Mouse (Mus musculus): ENCODE data around the gene Txndc2. TPM values are rescaled to one million over a fixed set of nuclear protein-coding genes. Genes with fewer than 3 reads are reported as not detected.
A peak's percentile ranks its signal among the peaks of the same experiment; 100 is the strongest.

Txndc2 gene
- polyA plus RNA-seq, 1 experiment from 2014 or later, result 0.16 TPM

DNA sequence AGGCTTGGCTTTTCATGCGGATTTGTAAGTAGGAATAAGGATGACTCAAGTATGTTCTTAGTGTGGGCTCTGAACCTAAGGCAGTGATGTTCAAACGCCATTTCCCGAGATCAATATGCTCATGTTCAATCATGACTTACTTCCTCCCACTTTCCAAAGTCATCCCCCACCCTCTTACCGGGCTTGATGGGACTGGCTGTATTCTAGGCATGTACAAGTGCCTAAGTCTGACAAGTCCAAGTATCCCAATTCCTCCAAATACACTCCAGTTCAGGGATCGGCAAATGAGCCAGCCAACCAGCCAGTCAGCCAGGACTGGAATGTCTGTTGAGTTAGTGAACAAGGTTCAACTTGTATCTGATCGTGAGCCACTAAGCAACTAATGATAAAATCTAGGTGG, 15.7 kb downstream of the Txndc2 start:
- no peak for TF ChIP-seq CTCF (IDR thresholded peaks at IDR 0.05; ENCODE audit: low read depth)
- no peaks in the 10 kb centered on the region for H3K27me3 ChIP-seq (ENCODE audit: insufficient read depth, low read length)
- 79% methylated on average over 6 of the region's 6 CpGs for WGBS
- no peak overlapping the region for H3K27ac ChIP-seq (ENCODE audit: low read depth)
- 0 out of 2 replicates have a peak, but pooled peaks cover 6% of the 10 kb centered on the region for H3K9me3 ChIP-seq (ENCODE audit: low read depth, low read length)
- no peak for ATAC-seq (ENCODE audit: insufficient read depth)
- H3K4me2 ChIP-seq, result no peak overlapping the region
- no peaks in the 10 kb centered on the region for H3K4me1 ChIP-seq (ENCODE audit: insufficient read depth)
- no peak overlapping the region for H3K4me3 ChIP-seq (ENCODE audit: low read depth, low read length)
- DNase-seq, result no peak
- no peak overlapping the region for H3K9ac ChIP-seq
- no peaks in the 10 kb centered on the region for H3K36me3 ChIP-seq (ENCODE audit: insufficient read depth)

DNA sequence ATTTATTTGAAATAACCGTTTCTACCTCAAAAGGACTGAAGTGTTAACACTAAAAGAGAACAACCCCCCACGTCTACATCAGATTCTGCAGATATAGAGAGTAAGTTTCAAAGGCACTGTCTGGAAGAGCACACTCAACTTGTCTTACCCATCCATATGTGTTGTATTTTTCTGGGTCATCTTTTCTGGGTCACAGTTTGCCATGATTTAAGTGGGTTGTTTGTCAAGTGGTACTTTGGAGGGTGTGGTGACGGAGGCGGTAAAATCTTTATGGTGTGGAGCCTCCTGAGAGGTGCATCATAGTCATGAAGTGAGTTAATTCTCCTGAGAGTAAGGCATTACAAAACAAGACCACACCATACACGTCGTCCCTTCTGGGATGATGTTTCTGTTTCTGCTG, 16.4 kb downstream of the Txndc2 start:
- Histone ChIP-seq H3K4me3 (ENCODE audit: low read depth, low read length) (no peak overlapping the region), H3K9me3 (ENCODE audit: low read depth, low read length) (0 out of 2 replicates have a peak, but pooled peaks cover 6% of the 10 kb centered on the region), H3K4me2 (no peak overlapping the region), H3K9ac (no peak overlapping the region), H3K27ac (ENCODE audit: low read depth) (no peak overlapping the region), H3K36me3 (ENCODE audit: insufficient read depth) (no peaks in the 10 kb centered on the region), H3K4me1 (ENCODE audit: insufficient read depth) (no peaks in the 10 kb centered on the region), H3K27me3 (ENCODE audit: insufficient read depth, low read length) (no peaks in the 10 kb centered on the region)
- DNase-seq (no peak), ATAC-seq (ENCODE audit: insufficient read depth) (no peak)
- no peak for TF ChIP-seq CTCF (IDR thresholded peaks at IDR 0.05; ENCODE audit: low read depth)
- 85% methylated on average over 6 of the region's 6 CpGs for WGBS

DNA sequence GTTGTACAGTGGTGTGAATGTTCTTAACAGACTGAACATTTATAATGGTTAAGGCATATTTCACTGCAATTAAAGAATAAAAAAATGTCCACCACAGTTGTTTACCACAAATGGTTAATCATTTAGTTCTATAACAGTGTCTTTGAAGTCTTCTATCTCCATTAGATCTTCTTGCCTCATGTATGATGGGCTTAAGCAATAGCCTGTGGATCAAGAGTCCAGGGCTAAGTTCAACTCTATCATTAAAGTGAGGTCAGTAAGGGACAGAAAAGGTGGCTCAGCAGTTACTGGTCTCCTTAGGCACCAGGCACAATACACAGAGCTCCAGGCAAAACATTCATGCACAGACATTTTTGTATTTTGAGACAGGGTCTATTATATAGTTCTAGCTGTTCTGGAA, 18.8 kb downstream of the Txndc2 start:
- no peak for DNase-seq
- no peak for ATAC-seq (ENCODE audit: insufficient read depth)
- H3K4me1 ChIP-seq (ENCODE audit: insufficient read depth), result no peaks in the 10 kb centered on the region

DNA sequence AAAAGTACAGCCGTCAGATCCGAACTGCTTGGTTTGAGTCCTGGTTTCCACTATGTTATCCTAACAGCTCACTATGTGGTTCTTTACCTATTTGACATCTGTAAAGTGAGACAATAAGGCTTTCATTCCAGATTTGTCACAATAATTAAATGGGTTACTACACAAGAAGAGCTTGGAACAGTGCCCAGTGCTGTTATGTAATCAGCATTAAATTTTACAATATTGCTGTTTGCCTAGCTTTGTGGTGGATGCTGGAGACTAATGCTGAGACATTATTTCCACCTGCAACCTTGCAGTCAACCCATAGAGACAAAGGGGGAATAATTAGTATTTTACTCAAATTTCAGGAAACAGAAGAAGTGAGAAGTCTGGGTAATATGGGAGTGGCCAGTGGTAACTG, 23.5 kb downstream of the Txndc2 start:
- WGBS, result 82% methylated on average over 2 of the region's 2 CpGs
- TF ChIP-seq CTCF (IDR thresholded peaks at IDR 0.05; ENCODE audit: low read depth), result no peak
- DNase-seq (peak; percentile 68), ATAC-seq (ENCODE audit: insufficient read depth) (no peak)
- H3K27ac ChIP-seq (ENCODE audit: low read depth), result no peak overlapping the region
- H3K4me3 ChIP-seq (ENCODE audit: low read depth, low read length), result no peak overlapping the region
- no peaks in the 10 kb centered on the region for H3K4me1 ChIP-seq (ENCODE audit: insufficient read depth)
- H3K9ac ChIP-seq, result no peak overlapping the region
- H3K9me3 ChIP-seq (ENCODE audit: low read depth, low read length), result no peaks in the 10 kb centered on the region
- no peak overlapping the region for H3K4me2 ChIP-seq
- no peaks in the 10 kb centered on the region for H3K27me3 ChIP-seq (ENCODE audit: insufficient read depth, low read length)
- H3K36me3 ChIP-seq (ENCODE audit: insufficient read depth), result no peaks in the 10 kb centered on the region

More for the DNA sequence above, 18.8 kb downstream of the Txndc2 start:
- H3K4me3 ChIP-seq (ENCODE audit: low read depth, low read length), result no peak overlapping the region
- no peak for TF ChIP-seq CTCF (IDR thresholded peaks at IDR 0.05; ENCODE audit: low read depth)
- no peak overlapping the region for H3K27ac ChIP-seq (ENCODE audit: low read depth)
- no peak overlapping the region for H3K9ac ChIP-seq
- H3K27me3 ChIP-seq (ENCODE audit: insufficient read depth, low read length), result no peaks in the 10 kb centered on the region
- H3K36me3 ChIP-seq (ENCODE audit: insufficient read depth), result no peaks in the 10 kb centered on the region
- no peak overlapping the region for H3K4me2 ChIP-seq
- 0 out of 2 replicates have a peak, but pooled peaks cover 6% of the 10 kb centered on the region for H3K9me3 ChIP-seq (ENCODE audit: low read depth, low read length)

DNA sequence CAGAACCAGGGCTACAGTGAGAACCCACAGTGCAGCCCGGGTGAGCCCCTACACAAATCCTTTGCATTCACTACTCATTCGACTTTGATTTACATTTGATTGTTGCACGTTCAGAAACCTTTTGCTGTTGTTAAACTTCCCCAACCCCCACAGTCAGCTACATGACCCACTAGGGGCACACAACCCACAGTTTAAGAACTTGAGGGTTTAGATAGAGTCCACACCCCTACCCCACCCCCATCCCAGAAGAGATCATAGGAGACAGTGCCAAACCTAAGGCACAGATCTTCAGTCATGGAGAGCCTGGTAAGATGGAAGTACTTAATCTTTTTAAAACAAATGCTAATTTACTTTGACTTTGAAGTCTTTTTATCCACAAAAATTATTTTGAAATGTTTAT, 26.3 kb downstream of the Txndc2 start:
- Histone ChIP-seq H3K27me3 (ENCODE audit: insufficient read depth, low read length) (no peaks in the 10 kb centered on the region), H3K9me3 (ENCODE audit: low read depth, low read length) (no peaks in the 10 kb centered on the region), H3K36me3 (ENCODE audit: insufficient read depth) (no peaks in the 10 kb centered on the region), H3K4me2 (no peak overlapping the region), H3K9ac (no peak overlapping the region), H3K4me3 (ENCODE audit: low read depth, low read length) (no peak overlapping the region), H3K4me1 (ENCODE audit: insufficient read depth) (peaks cover 5% of the 10 kb centered on the region), H3K27ac (ENCODE audit: low read depth) (no peak overlapping the region)
- 39% methylated on average over 3 of the region's 3 CpGs for WGBS
- TF ChIP-seq CTCF (IDR thresholded peaks at IDR 0.05; ENCODE audit: low read depth), result no peak
- DNase-seq (no peak), ATAC-seq (ENCODE audit: insufficient read depth) (no peak)

DNA sequence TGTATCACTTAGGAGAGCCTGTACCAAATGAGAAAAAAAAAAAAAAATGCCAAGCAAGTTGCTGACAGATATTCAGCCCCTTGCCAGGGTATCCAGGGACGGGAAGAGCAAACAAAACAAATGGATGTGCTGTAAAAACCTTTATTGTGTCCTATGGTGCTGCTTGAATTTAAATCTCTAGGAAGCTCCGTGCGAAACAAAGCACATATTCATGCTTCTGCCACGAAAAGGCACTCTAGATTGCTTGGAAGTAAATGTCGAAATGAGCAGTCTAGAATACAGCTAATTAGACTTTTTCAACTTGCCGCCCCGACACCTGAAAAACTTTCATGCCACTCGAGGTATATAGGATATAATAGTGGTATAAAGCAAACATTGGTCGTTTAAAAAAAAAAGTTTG, 27.5 kb downstream of the Txndc2 start:
- peak; percentile 50 for DNase-seq
- TF ChIP-seq CTCF (IDR thresholded peaks at IDR 0.05; ENCODE audit: low read depth), result no peak
- ATAC-seq (ENCODE audit: insufficient read depth), result no peak
- Histone ChIP-seq H3K27ac (ENCODE audit: low read depth) (peak overlapping the region; percentile 100), H3K36me3 (ENCODE audit: insufficient read depth) (peaks cover 4% of the 10 kb centered on the region; the same call in 1 of the 2 replicates), H3K4me2 (peak overlapping the region; percentile 82), H3K4me1 (ENCODE audit: insufficient read depth) (peaks cover 10% of the 10 kb centered on the region), H3K9me3 (ENCODE audit: low read depth, low read length) (no peaks in the 10 kb centered on the region), H3K4me3 (ENCODE audit: low read depth, low read length) (peak overlapping the region; percentile 97), H3K9ac (peak overlapping the region; percentile 98), H3K27me3 (ENCODE audit: insufficient read depth, low read length) (no peaks in the 10 kb centered on the region)
- WGBS, result 2% methylated on average over 9 of the region's 9 CpGs

DNA sequence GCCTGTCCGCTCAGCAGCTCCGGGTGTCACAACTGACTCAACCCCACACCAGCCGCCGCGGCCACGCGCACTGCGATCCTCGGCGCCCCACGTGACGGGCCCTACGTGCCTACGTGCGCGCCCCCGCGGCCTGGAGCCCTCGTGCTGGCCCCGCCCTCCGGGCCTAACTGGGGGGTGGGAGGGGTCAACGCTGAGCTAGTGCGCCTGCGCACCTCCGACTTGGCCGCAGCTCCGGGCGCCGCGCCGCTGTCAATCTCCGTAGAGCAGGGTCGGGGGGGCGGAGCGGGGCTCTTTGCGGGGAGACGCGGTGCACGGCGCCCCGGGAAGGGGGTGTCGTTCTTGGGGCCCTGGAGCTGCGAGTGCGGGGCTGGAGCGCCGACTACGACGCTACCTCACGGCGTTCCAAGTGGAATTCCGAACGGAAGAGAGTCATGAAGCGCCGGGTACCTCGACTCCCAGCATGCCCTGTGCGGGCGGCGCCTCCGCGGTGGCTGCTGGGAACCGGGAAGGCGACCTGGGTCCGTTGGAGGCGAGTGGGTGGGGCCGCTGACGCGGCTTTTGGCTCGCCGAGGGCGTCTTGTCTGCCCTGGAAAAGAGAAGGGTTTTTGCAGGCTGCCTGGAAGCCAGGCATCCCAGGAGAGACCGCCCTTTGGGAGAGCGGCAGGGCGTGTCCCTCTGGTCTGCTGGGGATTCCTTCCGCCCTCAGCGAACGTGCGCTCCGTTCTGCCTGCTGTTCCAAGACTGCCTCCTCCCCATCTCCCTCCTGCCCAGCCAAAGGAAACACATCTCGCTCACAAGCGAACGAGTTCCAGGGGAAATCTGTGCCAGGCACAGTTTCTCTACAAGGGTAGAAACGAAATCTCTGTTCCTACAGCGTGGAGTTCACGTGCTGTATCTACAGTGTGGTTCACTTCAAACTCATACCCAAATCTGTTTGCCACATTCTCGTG, 28.2 kb downstream of the Txndc2 start, which contains the start of gene Vapa:
Gene Vapa, minus strand, starts transcription at position 93 of the 950 bp plus-strand sequence.
- ATAC-seq (ENCODE audit: insufficient read depth) (peak; percentile 95), DNase-seq (peak; percentile 99)
- Histone ChIP-seq H3K9me3 (ENCODE audit: low read depth, low read length) (no peaks in the 10 kb centered on the region), H3K9ac (peak within 1 kb of the TSS; percentile 98), H3K4me1 (ENCODE audit: insufficient read depth) (peaks cover 10% of the 10 kb centered on the region), H3K36me3 (ENCODE audit: insufficient read depth) (peaks cover 8% of the 10 kb centered on the region; the same call in 1 of the 2 replicates), H3K4me2 (peak within 1 kb of the TSS; percentile 82), H3K27me3 (ENCODE audit: insufficient read depth, low read length) (no peaks in the 10 kb centered on the region), H3K4me3 (ENCODE audit: low read depth, low read length) (peak within 1 kb of the TSS; percentile 97), H3K27ac (ENCODE audit: low read depth) (peak within 1 kb of the TSS; percentile 100)
- no peak for TF ChIP-seq CTCF (IDR thresholded peaks at IDR 0.05; ENCODE audit: low read depth)
- WGBS, result under 1% methylated on average over 72 of the region's 85 CpGs

All from lung, embryonic 14.5 days (tissue).